Mouse (Mus musculus) gastrocnemius, adult 18-20 months (tissue): ENCODE measurements around the gene Aamp. TPM values are rescaled to one million over a fixed set of nuclear protein-coding genes. Genes with fewer than 3 reads are reported as not detected.

Source experiments
- DNase-seq: peaks from one replicate; pipeline ENCODE4 v3.0.0; 2021; ENCODE audit warnings: low spot score
- total RNA-seq, 2 experiments: library from RNA; stranded (reverse); gene quantifications; 2 replicates each; pipeline ENCODE4 v1.2.3; 2021

The Aamp gene
- total RNA-seq, 2 experiments from 2014 or later, result 74.4 to 77.1 TPM

DNA sequence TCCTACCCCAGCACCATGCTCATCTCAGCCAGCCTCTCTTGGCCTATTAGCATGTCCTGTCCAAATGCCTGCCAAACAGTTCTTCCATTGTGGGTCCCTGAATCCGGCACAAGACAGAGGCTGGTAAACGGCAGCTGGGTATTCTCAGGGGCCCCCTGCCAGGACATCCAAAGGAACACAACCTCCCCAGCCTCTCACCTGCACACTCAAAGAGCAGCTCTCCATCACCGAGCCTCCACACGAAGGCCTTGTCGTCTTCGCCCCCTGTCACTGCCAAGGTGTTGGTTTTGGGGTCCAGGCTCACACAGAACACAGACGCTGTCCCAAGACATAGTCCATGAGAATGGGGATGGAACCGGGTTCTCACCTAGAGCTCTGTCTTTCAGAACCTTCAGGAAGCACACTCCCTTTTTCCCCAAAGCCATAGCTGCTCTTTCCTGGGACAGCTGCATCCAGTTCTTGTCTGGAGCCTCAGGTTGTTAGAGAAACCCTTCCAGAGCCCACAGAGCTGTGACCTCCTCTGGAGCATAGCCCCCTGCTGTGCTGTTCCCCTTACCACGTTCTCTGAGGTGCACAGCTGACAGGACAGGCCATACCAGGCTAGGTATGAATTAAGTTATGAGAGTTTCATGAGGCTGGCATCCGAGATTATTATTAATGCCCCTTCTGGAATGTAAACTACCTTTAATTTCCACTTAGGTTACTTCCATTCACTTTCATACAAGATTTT, 1.5 kb downstream of the Aamp start:
- DNase-seq, result no peak

DNA sequence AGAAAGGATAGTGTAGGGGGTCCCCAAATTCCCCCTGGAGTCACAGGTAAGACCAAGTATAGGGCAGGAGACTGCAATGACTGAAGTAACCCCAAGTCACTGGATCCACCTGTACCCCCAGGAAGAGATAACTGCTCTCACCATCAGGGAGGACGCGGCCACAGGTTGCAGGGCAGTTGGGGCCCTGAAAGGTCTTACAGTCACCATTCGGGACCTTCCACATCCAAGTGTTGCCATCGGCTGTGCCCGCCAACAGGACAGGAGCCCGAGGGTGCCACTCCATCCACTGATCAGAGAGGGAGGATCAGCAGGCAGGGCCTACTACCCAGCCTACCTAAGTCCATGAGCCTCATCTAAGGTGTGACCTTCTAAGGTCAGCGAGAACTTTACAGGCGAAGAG, 2.7 kb downstream of the Aamp start:
- no peak for DNase-seq

DNA sequence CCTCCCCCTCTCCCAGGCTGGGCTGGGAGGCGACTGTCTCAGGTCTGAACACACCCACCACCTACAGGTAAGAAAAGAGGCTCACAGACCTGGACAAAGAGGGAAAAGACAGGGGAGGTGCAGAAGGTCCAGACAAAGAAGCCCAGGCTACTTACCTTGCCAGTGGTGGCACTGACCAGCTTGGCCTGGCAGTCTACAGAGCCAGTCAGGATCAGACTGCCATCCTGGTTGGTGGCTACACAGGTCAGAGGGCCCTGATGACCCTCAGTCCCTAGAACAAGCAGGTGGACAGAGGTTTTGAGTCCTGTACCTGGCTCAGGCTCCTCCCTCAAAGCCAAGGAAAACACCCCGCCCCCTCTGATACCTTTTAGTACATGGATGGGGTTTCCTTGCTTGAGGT, 3.2 kb downstream of the Aamp start:
- DNase-seq, result no peak

DNA sequence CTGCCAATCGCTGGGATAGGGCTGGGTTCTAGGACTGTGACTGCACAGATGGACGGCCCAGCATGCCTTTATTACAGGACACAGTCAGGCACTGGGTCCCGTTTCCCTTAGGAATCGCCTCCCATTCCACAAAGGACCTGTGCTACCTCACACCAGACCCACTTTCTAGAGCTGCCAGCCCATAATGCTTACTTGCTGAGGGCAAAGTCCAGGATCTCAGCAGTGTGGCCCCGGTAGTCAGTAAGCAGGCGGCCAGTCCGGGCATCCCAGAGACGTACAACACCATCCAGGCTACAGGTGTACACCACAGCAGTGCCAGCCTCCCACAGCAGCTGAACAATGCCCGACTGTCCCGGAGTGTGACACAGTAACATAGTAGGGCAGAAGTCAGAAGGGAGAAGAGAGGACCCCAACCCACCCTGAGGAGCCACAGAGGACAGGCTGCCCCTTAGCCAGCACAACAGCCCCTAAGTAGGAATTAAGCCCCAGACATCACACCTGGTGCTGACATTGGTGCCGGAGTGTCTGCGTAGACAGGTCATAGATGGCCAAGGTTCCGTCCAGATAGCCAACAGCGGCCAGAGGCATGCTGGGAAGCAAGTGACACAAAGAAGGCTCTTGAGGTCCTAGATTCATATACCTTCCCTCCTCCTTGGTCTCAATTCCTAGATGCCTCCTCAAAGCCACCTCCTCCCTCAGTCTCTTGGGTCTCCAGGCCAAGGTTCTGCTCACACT, 3.8 kb downstream of the Aamp start:
- no peak for DNase-seq

DNA sequence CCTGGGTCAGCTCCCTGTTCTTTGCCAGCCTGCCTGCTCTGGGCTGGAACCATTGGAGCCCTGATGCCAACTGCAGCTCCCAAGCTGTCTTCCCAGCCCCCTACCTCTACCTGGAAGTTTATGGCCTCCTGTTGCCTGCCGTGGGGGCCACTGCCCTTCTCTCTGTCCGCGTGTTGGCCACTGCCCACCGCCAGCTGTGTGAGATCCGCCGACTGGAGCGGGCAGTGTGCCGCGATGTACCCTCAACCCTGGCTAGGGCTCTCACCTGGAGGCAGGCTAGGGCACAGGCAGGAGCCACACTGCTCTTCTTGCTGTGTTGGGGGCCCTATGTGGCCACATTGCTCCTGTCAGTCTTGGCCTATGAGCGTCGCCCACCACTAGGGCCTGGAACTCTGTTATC, 5.5 kb downstream of the Aamp start:
- no peak for DNase-seq

DNA sequence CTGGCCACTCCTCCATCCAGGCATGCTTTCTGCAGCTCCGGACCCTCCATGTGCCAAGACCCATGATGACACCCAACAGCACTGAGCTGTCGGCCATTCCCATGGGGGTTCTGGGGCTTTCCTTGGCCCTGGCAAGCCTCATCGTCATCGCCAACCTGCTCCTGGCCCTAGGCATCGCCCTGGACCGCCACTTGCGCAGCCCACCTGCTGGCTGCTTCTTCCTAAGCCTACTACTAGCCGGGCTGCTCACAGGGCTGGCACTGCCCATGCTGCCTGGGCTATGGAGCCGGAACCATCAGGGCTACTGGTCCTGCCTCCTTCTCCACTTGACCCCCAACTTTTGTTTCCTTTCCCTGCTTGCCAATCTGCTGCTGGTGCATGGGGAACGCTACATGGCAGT, 6.0 kb downstream of the Aamp start, which contains the start of gene Gpbar1:
Gene Gpbar1, plus strand, starts transcription at position 13 of the 400 bp plus-strand sequence.
- DNase-seq, result no peak

DNA sequence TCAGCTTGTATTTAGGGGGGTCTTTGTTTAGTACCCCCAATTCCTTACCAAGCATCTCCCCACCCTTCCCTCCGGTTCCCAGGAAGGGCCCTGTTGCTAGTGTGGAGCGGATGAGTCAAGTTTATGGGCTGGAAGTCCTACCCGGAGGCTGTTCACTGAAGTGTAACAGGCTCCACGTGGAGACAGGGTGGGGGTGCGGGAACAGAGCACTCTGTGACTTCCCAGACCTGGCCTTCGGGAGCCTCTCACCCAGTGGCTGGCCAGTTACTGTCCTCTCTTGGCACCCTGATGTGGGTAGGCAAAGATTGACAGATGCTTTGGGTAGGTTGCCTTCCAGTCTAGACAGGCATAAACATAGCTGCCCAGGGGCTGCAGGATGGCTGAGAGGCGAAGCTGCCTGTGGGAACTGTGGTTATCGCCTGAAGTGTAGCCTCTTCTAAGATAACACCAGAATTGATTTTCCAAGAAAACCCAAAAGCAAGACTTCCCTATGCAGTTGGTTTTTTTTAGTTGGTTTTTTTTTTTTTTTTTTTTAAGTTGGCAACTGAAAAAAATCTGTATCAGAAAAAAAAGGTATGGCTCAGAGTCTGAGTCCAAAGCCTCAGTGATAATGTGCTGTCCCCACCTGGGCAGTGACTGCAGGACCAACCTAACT, 6.5 kb downstream of the Aamp start:
- DNase-seq, result no peak

DNA sequence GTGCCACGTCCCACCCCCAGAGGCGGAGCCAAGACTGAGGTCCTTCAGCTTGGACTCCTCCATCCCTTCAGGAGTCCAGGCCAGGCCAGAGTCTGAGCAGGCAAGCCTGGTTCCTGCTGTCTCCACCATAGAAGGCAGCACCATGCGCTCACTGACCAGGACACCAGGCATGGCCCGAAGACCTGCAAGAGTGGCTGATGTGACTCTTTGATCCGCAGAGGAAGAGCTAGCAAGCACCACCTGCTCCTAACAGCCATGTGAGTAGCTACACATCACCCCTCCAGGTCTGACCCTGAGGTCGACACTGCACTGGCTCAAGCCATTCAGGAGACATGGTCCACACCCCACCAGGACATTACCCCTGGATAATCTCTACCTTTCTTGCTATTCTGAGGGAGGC, 7.5 kb downstream of the Aamp start:
- no peak for DNase-seq

DNA sequence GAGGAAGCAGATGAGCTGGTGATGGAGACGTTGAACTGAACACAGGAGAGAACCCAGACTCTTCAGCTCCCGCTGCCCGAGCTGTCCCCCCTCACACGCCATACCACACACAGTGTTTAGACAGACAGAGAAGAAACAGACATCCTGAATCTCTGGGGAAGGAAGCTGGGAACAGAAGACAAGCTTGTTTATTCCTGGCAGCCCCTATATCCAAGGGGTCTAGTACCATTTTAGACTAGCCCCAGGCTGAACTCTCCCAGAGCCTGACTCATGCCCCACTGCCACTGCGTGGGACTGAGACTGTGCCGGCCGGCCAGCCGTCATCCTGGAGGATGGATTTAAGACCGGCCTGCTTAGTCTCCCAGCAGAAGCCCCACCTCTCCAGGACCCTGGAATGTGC, 9.5 kb downstream of the Aamp start:
- no peak for DNase-seq

DNA sequence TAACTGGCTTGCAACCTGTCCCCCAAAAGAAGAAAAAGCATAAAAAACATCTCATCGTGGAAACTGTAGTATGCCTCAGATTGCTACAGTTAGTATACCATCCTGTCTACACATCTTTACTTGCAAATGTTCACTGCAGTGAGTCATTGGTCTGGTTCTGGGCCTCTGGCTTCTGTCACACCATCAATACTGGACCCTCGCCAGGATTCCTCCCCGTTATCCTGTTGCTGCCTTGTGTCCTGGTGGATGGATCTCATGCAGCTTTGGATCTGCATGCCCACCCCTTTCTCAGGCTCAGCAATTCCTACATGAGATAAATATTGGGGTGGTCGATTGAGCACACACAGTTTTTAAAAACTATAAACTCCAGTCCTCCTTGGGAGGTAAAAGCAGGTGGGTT, 12.9 kb downstream of the Aamp start:
- no peak for DNase-seq

DNA sequence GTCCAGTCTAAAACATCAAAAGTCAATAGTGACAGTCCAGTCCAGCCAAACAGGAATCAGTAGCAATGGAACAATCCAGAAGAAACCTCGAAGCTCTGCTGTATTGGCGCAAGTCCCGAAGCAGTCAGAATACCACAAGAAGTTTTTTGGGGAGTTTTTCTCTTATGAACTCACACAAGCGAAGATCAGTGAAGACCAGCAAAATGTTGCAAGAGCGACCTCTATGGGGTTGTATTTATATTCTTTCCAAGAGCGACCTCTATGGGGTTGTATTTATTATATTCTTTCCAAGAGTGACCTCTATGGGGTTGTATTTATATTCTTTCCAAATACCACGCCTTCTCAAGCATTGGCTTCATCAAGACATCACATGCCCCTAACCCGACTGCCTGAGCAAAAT, 15.8 kb downstream of the Aamp start:
- DNase-seq, result no peak

DNA sequence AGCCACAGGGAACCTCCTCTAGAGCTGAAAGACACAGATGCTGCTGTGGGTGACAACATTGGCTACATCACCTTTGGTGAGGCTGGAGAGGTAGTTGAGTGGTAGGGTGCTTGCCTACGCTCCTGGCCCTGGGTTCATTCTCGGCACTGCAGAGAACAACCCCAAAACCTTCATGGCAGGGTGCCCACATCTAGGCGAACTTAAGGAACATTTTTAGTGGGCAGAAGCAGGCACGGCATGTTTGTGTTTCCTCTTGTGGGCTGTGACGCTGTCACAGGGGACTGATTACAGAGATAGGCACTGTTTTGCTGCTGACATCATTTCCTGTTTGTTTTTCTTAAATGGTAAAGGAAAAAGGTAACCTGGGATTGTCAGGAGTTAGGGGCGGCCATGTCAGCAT, 22.0 kb downstream of the Aamp start:
- DNase-seq, result no peak

DNA sequence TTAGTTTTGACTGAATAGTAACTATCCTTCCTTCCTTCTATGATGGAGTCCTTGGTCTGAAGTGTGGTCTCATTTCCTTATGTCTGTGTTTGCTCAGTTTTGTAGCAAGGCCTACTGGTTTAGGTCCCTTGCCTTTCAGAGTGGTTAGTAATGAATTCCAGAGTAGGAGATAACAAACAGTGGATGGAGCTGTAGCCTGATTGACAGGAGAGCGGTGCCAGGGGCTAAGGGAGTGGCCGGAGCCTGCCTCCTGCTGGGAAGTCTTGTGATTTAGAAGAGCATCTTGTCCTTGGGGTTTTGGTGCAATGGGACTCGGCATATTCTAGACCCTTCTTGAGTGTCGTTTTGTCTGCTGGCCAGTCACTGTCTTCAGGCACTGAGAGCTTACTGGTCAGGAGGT, 27.8 kb downstream of the Aamp start:
- DNase-seq, result no peak

DNA sequence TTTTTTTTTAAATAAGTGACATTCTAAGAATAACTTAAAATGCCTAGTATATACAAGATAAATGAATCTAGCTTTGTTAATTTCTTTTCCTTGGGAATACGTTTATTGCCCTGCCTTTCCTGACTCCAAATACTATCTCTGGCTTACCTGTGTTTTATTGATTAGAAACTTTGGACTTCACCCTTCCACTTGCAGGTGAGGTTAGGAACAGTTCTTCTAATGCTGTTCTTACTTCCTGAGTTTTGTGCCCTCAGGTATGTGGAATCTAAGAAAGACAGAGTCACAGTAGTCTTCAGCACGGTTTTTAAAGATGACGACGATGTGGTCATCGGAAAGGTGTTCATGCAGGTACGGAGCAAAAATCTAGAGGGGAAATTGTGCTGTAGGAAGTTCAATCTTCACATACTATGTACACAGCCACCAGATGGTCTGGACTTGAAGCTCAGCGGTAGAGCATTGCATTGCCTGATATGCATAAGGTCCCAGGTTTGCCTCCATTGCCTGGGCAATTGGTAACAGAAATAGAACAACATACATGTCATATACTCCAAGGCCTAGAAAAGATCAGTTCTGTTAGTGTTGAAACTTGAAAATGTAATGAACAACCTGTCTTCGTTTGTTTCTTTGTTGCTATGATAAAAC, 28.7 kb downstream of the Aamp start:
- DNase-seq, result no peak

DNA sequence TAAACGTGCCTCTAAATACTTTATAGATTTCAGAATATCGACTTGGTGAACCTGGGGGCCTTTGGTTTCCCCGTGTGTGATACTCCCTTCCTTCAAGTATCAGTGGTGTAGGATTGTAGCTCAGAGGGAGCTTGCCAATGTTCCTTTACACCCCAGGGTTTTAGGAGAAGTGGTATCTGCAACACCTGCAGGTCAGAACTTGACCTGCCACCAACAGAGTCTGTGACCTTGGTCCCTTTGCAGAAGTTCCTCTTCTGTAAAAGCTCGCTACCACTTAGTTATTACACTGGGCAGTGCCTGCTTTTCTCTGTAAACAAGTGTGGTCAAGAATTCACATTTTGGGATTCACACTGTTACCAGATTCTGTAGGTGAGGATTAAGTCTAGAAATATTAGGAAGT, 34.4 kb downstream of the Aamp start:
- DNase-seq, result no peak

DNA sequence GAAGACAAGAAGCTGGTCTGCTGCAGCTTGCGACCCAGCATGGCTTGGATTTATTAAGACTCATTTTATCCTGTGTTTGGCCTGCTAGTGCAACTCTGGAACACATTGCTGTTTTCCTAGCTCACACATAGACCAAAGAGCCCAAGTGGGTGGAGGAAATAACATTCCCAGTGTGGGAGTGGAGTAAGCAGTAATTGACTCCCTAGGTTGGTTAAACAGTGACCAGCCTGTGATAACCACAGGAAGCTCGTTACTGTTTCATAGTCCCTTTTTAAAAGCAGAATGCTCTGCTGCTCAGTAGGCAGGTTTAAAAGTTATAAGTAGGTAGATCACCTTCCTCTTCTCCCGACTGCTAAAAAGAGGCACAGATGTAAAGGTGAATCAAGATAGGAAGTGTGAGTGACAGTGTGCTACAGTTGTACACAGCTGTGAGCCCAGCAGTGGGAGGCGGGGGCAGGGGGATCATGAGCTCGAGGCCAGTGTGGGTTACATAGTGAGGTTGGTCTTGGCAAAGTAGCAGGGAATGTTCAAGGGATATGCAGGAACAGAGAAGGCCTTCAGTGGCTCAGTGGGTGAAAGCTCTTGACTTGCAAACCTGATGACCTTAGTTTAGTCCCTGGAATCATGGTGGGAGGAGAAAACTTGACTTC, 35.1 kb downstream of the Aamp start:
- DNase-seq, result no peak

DNA sequence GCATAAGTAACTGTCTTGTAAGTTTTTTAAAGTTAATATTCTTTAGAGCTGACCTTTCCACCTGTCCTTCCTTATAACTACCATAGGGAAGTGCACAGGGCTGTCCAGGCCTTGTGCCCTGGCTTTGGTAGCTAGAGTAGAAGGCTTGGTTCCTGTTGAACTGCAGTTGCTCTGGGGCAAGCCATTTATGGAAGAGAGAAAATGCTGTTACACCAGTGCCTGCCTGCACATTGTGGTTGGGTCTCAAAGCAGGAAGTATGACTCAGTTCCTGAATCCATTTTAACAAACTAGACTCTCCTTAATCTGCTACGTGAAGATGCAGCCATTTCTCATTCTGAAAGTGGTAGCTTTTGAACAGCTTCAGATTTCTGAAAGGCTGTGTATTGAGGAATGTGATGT, 35.7 kb downstream of the Aamp start:
- no peak for DNase-seq

DNA sequence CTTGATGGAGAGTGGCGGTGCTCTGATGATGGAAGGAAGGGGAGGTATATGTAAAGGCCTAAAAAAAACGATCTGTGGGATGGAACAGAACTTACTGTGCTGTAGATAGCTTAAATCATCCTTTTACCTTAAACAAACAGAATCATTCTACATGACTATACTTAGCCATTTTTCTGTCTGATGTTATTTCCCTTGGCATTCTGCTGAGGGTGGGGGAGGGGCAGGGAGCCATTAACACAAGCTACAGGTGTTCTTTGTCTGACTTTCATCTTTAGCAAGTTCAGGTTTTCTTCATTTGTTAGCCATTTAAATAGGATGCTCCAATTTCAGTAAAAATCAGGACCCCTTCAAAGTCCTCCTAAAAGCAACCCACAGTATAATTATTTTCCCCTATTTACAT, 39.0 kb downstream of the Aamp start:
- no peak for DNase-seq

DNA sequence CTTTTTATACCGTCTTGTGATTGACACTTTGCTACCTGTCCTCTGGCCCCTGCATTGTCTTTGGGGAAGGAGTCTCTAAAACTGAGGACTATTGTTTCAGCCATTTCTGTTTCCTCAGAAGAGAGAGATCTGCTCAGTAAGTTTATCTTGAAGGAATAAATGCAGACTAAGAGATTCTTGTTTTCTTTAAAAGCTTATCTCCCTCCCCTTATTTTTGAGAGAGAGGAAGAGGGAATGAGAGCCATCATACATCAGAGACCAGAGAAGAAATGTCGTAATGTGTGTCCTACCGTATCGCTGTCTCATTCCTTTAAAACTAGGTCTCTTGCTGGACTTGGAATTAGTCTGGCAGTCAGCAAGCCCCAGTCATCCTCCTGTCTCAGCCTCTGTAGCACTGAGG, 43.7 kb downstream of the Aamp start:
- DNase-seq, result no peak

DNA sequence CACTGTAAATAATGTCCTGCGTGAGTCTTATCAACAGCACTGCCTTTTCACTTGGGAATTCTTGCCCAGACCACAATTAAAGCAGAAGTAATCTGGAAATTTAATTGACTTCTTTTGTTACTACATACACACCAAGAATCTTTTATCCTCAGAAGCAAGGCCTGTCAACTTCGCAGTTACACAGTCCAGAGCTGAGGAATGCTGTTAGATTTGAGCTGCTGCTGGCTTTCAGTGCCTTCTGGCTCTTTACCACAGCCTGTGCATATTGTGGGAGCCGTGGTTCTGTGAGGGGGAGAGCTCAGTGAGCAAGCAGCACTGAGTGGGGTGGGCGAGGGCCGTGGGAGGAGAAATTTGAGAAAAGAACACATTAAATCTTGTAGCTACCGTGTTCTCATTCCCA, 44.2 kb downstream of the Aamp start:
- DNase-seq, result no peak

DNA sequence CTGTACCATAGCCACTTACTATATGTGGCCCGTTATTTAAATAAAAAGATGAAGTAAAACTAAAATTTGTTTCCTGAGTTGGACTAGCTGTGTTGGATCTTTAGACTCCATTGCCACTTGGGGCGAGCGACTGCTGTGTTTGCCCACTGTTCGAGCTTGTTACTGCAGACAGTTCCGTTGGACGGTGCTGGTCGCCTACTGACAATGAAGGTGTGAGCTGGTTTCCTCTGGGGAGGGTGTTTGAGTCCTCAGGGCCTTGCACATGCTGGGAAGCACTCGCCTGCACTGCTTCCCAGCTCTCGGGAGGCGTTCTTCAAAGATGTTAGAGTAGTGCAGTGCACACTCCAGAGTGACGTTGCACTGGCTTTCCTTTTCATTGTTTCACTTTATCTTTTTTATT, 44.9 kb downstream of the Aamp start:
- DNase-seq, result no peak

DNA sequence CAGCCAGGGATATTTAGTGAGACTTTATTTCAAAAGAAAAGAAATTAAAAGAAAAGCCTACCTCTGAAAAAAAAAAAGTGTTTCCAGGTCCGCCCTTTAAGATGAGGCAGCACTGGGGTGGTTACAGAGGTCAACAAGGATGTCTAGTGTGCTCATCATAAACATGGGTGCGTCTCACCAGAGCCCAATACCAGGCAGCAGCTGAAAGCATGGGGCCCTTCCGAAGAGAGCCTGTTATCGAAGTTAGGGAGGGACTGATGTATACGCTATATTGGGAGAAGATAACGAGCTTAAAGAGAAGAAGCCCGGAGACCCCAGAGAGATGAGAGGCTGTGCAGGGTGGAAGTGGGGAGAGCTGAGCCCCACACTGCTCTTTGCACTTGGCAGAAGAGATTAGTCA, 45.4 kb downstream of the Aamp start:
- no peak for DNase-seq
